Mouse (Mus musculus): ENCODE data around the gene Grm8.

The Grm8 gene

GRCm38 (mm10) chr6:27314273-27315009 lies 820.5 kb downstream of the Grm8 start:
- ATAC-seq (ENCODE audit: insufficient number of reproducible peaks, low FRiP score, low TSS enrichment) = no peak

GRCm38 (mm10) chr6:27310401-27310800 lies 824.6 kb downstream of the Grm8 start:
- no peak for ATAC-seq (ENCODE audit: insufficient number of reproducible peaks, low FRiP score, low TSS enrichment)

- ATAC-seq (ENCODE audit: insufficient number of reproducible peaks, low FRiP score, low TSS enrichment) = no peak
These were observed 829.6 kb downstream of the Grm8 start for GRCm38 (mm10) chr6:27305351-27305750.

GRCm38 (mm10) chr6:27264972-27265371 lies 870.0 kb downstream of the Grm8 start:
- no peak for ATAC-seq (ENCODE audit: insufficient number of reproducible peaks, low FRiP score, low TSS enrichment)

- ATAC-seq (ENCODE audit: insufficient number of reproducible peaks, low FRiP score, low TSS enrichment) = no peak
These were observed 872.4 kb downstream of the Grm8 start for GRCm38 (mm10) chr6:27262611-27263010.

GRCm38 (mm10) chr6:27240416-27240815 lies 894.6 kb downstream of the Grm8 start:
- ATAC-seq (ENCODE audit: insufficient number of reproducible peaks, low FRiP score, low TSS enrichment) = no peak

GRCm38 (mm10) chr6:27239968-27240367 lies 895.0 kb downstream of the Grm8 start:
- no peak for ATAC-seq (ENCODE audit: insufficient number of reproducible peaks, low FRiP score, low TSS enrichment)

All from cerebellum, adult (tissue).